ENCODE assay signal across 10 mouse cellular contexts in genomic region chr6:71423116-71423515, GRCm38 (mm10). TPM values are rescaled to one million over a fixed set of nuclear protein-coding genes. Genes with fewer than 3 reads are reported as not detected.
DNase-seq lines count a peak whose midpoint lies in the region; ATAC-seq and TF ChIP-seq lines count a peak whose summit lies in the region.
"Had no signal": no experiment of that assay in that cellular context is flagged by ENCODE, and none has a peak within 500 bp of the region (broad histone marks: within the 10 kb centered on the region; RNA-seq: fewer than 3 reads in every experiment).

No protein-coding gene starts in this region.

- H3K79me2 ChIP-seq in heart, adult 2 months (replicated peaks; ENCODE audit: control insufficient read depth, insufficient read depth, low read length) = peaks cover 4% of the 10 kb centered on the region

- peaks cover 18% of the 10 kb centered on the region for H3K36me3 ChIP-seq in heart, adult 2 months (ENCODE audit: control insufficient read depth, insufficient read depth, low read length)
- peaks cover 3% of the 10 kb centered on the region for H3K36me3 ChIP-seq in liver, postnatal 0 days (replicated peaks; ENCODE audit: insufficient read depth, low read length)

- H3K4me3 ChIP-seq in heart, adult 2 months = no peak overlapping the region
- no peak overlapping the region for H3K4me3 ChIP-seq in liver, postnatal 0 days (ENCODE audit: low read depth, low read length)
- H3K4me3 ChIP-seq: limb, embryonic 15.5 days; myocyte had no signal

- H3K4me2 ChIP-seq in liver, postnatal 0 days (ENCODE audit: low read depth, low read length) = no peak overlapping the region
- H3K4me2 ChIP-seq: limb, embryonic 15.5 days had no signal

- 87% methylated on average over 3 of the region's 3 CpGs for WGBS in heart, adult 2 months
- 88% methylated on average over 3 of the region's 3 CpGs for WGBS in liver, postnatal 0 days (ENCODE audit: insufficient replicate concordance)

- peaks cover 3% of the 10 kb centered on the region for H3K4me1 ChIP-seq in heart, adult 2 months (ENCODE audit: control insufficient read depth, insufficient read depth, low read length)
- H3K4me1 ChIP-seq in liver, postnatal 0 days (ENCODE audit: insufficient read depth) = peaks cover 11% of the 10 kb centered on the region
- H3K4me1 ChIP-seq: limb, embryonic 15.5 days had no signal

- TF ChIP-seq EP300 in heart, adult 2 months (IDR thresholded peaks at IDR 0.05; ENCODE audit: insufficient read depth, low read depth, low read length) = no peak
- no peak for TF ChIP-seq EP300 in liver, postnatal 0 days (IDR thresholded peaks at IDR 0.05; ENCODE audit: low read depth)

- no peak overlapping the region for H3K27ac ChIP-seq in heart, adult 2 months
- H3K27ac ChIP-seq in liver, postnatal 0 days (ENCODE audit: low read depth) = no peak overlapping the region
- H3K27ac ChIP-seq: limb, embryonic 15.5 days had no signal

- no peak for DNase-seq in heart, adult 2 months
- no peak for DNase-seq in heart, adult 9 months (ENCODE audit: low spot score in 2 of 2)
- no peak for DNase-seq in liver, postnatal 0 days
- DNase-seq in liver = no peak
- peak; percentile 70 for DNase-seq in NIH3T3 (ENCODE audit: low read depth)
- DNase-seq in naive thymus-derived CD4-positive, alpha-beta T cell, adult 2 months (ENCODE audit: low read depth) = peak; percentile 50
- DNase-seq in layer of hippocampus, adult 9-11 months = no peak
- no peak for DNase-seq in cerebellum, adult 11 months

- TF ChIP-seq CTCF in heart, adult 2 months (IDR thresholded peaks at IDR 0.05) = peak; percentile 87
- peak; percentile 57 for TF ChIP-seq CTCF in liver, postnatal 0 days (IDR thresholded peaks at IDR 0.05; ENCODE audit: low read depth)

- H3K9me3 ChIP-seq in liver, postnatal 0 days (ENCODE audit: low read length) = no peaks in the 10 kb centered on the region
- H3K9me3 ChIP-seq: limb, embryonic 15.5 days had no signal

- no peaks in the 10 kb centered on the region for H3K27me3 ChIP-seq in heart, adult 2 months (ENCODE audit: control insufficient read depth, insufficient read depth, low read length)
- H3K27me3 ChIP-seq in liver, postnatal 0 days (ENCODE audit: insufficient read depth, low read length) = no peaks in the 10 kb centered on the region
- H3K27me3 ChIP-seq: limb, embryonic 15.5 days had no signal

- ATAC-seq in liver, postnatal 0 days = no peak

- no peak overlapping the region for H3K9ac ChIP-seq in heart, adult 2 months (ENCODE audit: low read depth, low read length)
- no peak overlapping the region for H3K9ac ChIP-seq in liver, postnatal 0 days (replicated peaks)
- H3K9ac ChIP-seq: limb, embryonic 15.5 days had no signal

- intact Hi-C loops in heart, adult 2 months (cut with DNase I) = loop anchor here (5.0 kb wide), 1 partner anchor 256 kb away; no protein-coding TSS in a partner anchor

- TF ChIP-seq POLR2A in heart, adult 2 months (IDR thresholded peaks at IDR 0.05; ENCODE audit: insufficient read depth, low read depth, low read length) = no peak

RNA-seq across cellular contexts. Expression of gene Rmnd5a, which starts 17.3 kb away (rescaled TPM):
- total RNA-seq in heart, adult 2 months (2021) = 10 to 100 TPM; 67.6 to 78.1 TPM
- polyA plus RNA-seq in heart, adult 2 months (2012; rRNA removed) = 28.2 and 56.9 TPM in 2 replicates
- 6.3 and 6.6 TPM in 2 replicates for polyA plus RNA-seq in liver, postnatal 0 days (2015; fragmentation: Nextera tagmentation; extraction: Ambion mirVana)

RNA-seq across cellular contexts. Expression of gene Cd8a, which starts 49.9 kb away (rescaled TPM):
- under 1 TPM; 0.13 to 0.25 TPM for total RNA-seq in heart, adult 2 months (2021)
- 0.26 and 0.72 TPM in 2 replicates for polyA plus RNA-seq in heart, adult 2 months (2012; rRNA removed)
- 0.04 TPM in 1 of 2 replicates, not detected in the other for polyA plus RNA-seq in liver, postnatal 0 days (2015; fragmentation: Nextera tagmentation; extraction: Ambion mirVana)
- polyA plus RNA-seq: limb, embryonic 15.5 days; myocyte had no signal

Comparison
In these comparisons a context has a peak if more than half of its experiments do, and no peak if none do; other contexts are left out.
1. DNase-seq: peak in NIH3T3 (single experiment) and naive thymus-derived CD4-positive, alpha-beta T cell, adult 2 months (single experiment); none in heart, adult 2 months (0 of 2), heart, adult 9 months (0 of 2), liver, postnatal 0 days (single experiment), liver (single experiment), layer of hippocampus, adult 9-11 months (single experiment) and cerebellum, adult 11 months (single experiment).